Mouse (Mus musculus) hindbrain, embryonic 16.5 days (tissue): ENCODE measurements around the gene Clcn1. TPM values are rescaled to one million over a fixed set of nuclear protein-coding genes. Genes with fewer than 3 reads are reported as not detected.

Source experiments
- ATAC-seq: fragments of 200-750 bp; cut with Nextera tagmentation; 2 replicates; pipeline ENCODE4 v1.8.0; 2017; ENCODE audit warnings: moderate TSS enrichment, moderate library complexity
- H3K27ac ChIP-seq: fragments of 300-500 bp; sonication (generic); 2 replicates; pipeline ENCODE4 v1.5.1; 2014; ENCODE audit warnings: low read depth, mild to moderate bottlenecking, control low read depth, low read length, moderate library complexity
- H3K27me3 ChIP-seq: fragments of 300-500 bp; sonication (generic); replicated peaks from 2 replicates; pipeline ENCODE4 v1.6.1; 2014; ENCODE audit warnings: low read length; ENCODE audit not compliant: control insufficient read depth, insufficient read depth
- H3K36me3 ChIP-seq: fragments of 300-500 bp; sonication (generic); 2 replicates; pipeline ENCODE4 v1.6.1; 2014; ENCODE audit warnings: mild to moderate bottlenecking, low read length, moderate library complexity, mixed read lengths; ENCODE audit not compliant: control insufficient read depth, insufficient read depth
- H3K4me1 ChIP-seq: fragments of 300-500 bp; sonication (generic); 2 replicates; pipeline ENCODE4 v1.6.1; 2014; ENCODE audit warnings: low read depth, low read length; ENCODE audit not compliant: control insufficient read depth, insufficient read depth
- H3K4me2 ChIP-seq: fragments of 300-500 bp; sonication (generic); 2 replicates; pipeline ENCODE4 v1.6.1; 2014; ENCODE audit warnings: mild to moderate bottlenecking, low read length, control low read depth, moderate library complexity
- H3K4me3 ChIP-seq: fragments of 300-500 bp; sonication (generic); 2 replicates; pipeline ENCODE4 v1.5.1; 2014; ENCODE audit warnings: mild to moderate bottlenecking, low read length, control low read depth, moderate library complexity
- H3K9ac ChIP-seq: fragments of 300-500 bp; sonication (generic); 2 replicates; pipeline ENCODE4 v1.6.1; 2014; ENCODE audit warnings: low read depth, mild to moderate bottlenecking, control low read depth, low read length, moderate library complexity
- H3K9me3 ChIP-seq: fragments of 300-500 bp; sonication (generic); 2 replicates; pipeline ENCODE4 v1.6.1; 2014; ENCODE audit warnings: mild to moderate bottlenecking, low read length, moderate library complexity; ENCODE audit not compliant: control insufficient read depth
- WGBS: fragments of 180-500 bp; shearing (Covaris S2); extraction: QIAGEN DNeasy Blood & Tissue Kit; methylation state at CpG from one replicate; pipeline ENCODE4 v1.1.7; 2014; 5-methylcytosine and 5-hydroxymethylcytosine counted together
- polyA plus RNA-seq: library from polyadenylated mRNA; unstranded; fragments of >200 nt; fragmentation: Nextera tagmentation; extraction: Ambion mirVana; gene quantifications from 2 replicates; pipeline ENCODE4 v1.2.1, GENCODE M21; 2015

Clcn1 gene
- polyA plus RNA-seq, result 0.99 and 1.2 TPM in 2 replicates

DNA sequence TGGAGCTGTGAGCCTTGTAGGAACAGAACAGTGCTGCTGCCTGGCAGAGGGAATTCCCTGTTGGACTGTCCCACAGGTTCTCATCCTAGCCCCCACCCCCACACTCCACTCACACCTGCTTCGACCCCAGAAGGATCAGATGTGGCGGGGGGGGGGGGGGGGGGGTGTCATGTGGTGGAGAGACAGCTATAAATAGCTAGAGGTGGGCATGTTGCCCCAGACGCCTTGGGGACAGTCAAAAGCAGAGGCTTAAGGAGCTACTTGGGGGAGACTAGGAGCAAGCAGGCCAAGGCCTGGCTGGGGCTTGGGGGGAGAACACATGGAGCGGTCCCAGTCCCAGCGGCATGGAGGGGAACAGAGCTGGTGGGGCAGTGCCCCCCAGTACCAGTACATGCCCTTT, at the start of gene Clcn1:
Gene Clcn1, plus strand, starts transcription at position 238 of the 400 bp plus-strand sequence.
- 72% methylated on average over 4 of the region's 5 CpGs for WGBS
- no peaks in the 10 kb centered on the region for H3K4me1 ChIP-seq
- H3K27me3 ChIP-seq, result no peaks in the 10 kb centered on the region
- H3K9me3 ChIP-seq, result no peaks in the 10 kb centered on the region
- peaks cover 4% of the 10 kb centered on the region; the same call in 1 of the 2 replicates for H3K36me3 ChIP-seq
- H3K9ac ChIP-seq, result no peak within 1 kb of the TSS
- H3K4me2 ChIP-seq, result no peak within 1 kb of the TSS
- H3K4me3 ChIP-seq, result no peak within 1 kb of the TSS
- ATAC-seq, result peak; percentile 46; the same call in 1 of the 2 replicates
- no peak within 1 kb of the TSS for H3K27ac ChIP-seq

- Histone ChIP-seq H3K36me3 (no peaks in the 10 kb centered on the region), H3K9me3 (no peaks in the 10 kb centered on the region), H3K4me2 (no peak overlapping the region), H3K27ac (no peak overlapping the region), H3K4me3 (no peak overlapping the region), H3K4me1 (no peaks in the 10 kb centered on the region), H3K9ac (no peak overlapping the region), H3K27me3 (no peaks in the 10 kb centered on the region)
- no peak for ATAC-seq
- 70% methylated on average over 6 of the region's 6 CpGs for WGBS
Measured at GRCm38 (mm10) chr6:42237276-42237805, 49.1 kb upstream of the Clcn1 start.

DNA sequence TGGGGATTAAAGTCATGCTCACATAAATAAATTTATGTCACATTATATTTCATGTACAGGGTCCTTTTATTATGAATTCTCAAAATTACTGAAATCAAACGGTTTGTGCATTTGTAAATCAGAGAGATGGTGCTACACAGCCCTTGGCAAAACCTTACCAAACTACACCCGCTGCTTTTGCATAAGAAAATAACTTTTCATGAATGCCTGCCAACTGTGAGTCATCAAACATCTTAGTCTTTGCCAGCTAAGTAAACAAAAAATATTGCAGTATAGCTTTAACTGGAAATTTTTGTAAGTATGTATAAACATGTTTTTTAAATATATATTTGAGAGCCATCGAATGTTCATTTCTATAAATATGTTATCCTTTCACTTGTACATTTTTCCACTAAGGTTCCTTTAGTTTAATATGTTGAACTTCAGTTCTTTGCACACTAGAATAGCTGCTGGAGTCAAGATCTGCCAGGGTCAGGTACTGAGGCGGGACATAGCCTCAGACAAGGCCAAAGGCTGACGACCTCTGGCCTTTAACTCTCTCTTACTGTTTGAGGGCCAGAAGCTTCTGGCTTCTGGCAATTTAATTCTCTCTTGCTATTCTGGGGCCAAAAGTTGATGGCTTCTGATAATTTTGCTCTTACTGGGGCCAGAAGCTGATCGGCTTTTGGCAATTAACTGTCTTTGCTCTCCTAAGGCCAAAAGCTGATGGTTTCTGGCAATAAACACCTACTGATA, 45.0 kb upstream of the Clcn1 start:
- H3K9me3 ChIP-seq, result no peaks in the 10 kb centered on the region
- 80% methylated on average over 6 of the region's 6 CpGs for WGBS
- no peak for ATAC-seq
- H3K27ac ChIP-seq, result no peak overlapping the region
- no peaks in the 10 kb centered on the region for H3K36me3 ChIP-seq
- no peaks in the 10 kb centered on the region for H3K27me3 ChIP-seq
- H3K9ac ChIP-seq, result no peak overlapping the region
- no peaks in the 10 kb centered on the region for H3K4me1 ChIP-seq
- H3K4me3 ChIP-seq, result no peak overlapping the region
- no peak overlapping the region for H3K4me2 ChIP-seq

DNA sequence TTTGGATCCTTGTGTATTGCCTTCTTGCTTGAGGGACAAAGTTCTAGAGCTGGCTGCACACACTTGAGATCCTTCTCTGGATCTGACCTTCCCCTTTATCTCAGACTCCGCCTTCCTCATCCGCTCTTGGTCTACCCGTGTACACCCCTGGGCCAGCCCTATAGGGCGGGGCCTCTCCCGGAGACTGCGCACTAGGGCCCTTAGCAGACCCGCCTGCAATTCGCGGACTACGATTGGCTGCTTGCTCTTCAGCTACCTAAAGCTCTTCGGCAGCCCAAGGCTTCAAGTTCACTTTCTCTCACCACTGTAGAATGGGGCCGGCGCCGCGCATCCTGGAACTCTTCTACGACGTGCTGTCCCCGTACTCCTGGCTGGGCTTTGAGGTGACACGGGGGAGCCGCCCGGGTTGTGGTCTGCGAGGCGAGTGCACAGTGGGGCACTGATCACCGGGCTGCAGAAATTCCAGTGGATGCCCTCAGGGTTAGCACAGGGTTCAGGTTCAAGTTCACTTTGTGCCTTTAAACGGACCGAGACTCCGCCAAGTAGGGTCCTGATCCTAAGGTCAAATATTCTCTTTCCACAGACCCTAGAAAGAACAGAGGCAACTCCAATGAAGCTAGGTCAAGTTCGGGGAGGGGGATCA, 40.7 kb upstream of the Clcn1 start, which contains the start of gene Gstk1:
Gene Gstk1, plus strand, starts transcription at position 225 of the 643 bp plus-strand sequence.
- Histone ChIP-seq H3K4me3 (peak within 1 kb of the TSS; percentile 62), H3K27ac (0 out of 2 replicates have a peak within 1 kb of the TSS, but pooled peaks have one; percentile 29), H3K4me1 (no peaks in the 10 kb centered on the region), H3K27me3 (no peaks in the 10 kb centered on the region), H3K4me2 (peak within 1 kb of the TSS; percentile 94), H3K9ac (peak within 1 kb of the TSS; percentile 71), H3K9me3 (no peaks in the 10 kb centered on the region), H3K36me3 (no peaks in the 10 kb centered on the region)
- WGBS, result 2% methylated on average over 28 of the region's 28 CpGs
- peak; percentile 100 for ATAC-seq

GRCm38 (mm10) chr6:42247173-42247572, 39.3 kb upstream of the Clcn1 start:
- H3K27ac ChIP-seq, result no peak overlapping the region; the same call in 1 of the 2 replicates
- peak overlapping the region; percentile 35; the same call in 1 of the 2 replicates for H3K9ac ChIP-seq
- no peaks in the 10 kb centered on the region for H3K36me3 ChIP-seq
- peak overlapping the region; percentile 48 for H3K4me2 ChIP-seq
- peak overlapping the region; percentile 33 for H3K4me3 ChIP-seq
- 8% methylated on average over 8 of the region's 8 CpGs for WGBS
- no peaks in the 10 kb centered on the region for H3K9me3 ChIP-seq
- no peaks in the 10 kb centered on the region for H3K4me1 ChIP-seq
- H3K27me3 ChIP-seq, result no peaks in the 10 kb centered on the region
- ATAC-seq, result peak; percentile 65

- no peak overlapping the region for H3K27ac ChIP-seq
- H3K9me3 ChIP-seq, result no peaks in the 10 kb centered on the region
- no peaks in the 10 kb centered on the region for H3K27me3 ChIP-seq
- H3K9ac ChIP-seq, result no peak overlapping the region
- no peak for ATAC-seq
- peak overlapping the region; percentile 48 for H3K4me2 ChIP-seq
- H3K4me3 ChIP-seq, result peak overlapping the region; percentile 33
- H3K4me1 ChIP-seq, result no peaks in the 10 kb centered on the region
- no peaks in the 10 kb centered on the region for H3K36me3 ChIP-seq
- 68% methylated on average over 1 of the region's 1 CpGs for WGBS
Measured at GRCm38 (mm10) chr6:42247981-42248380, 38.5 kb upstream of the Clcn1 start.

DNA sequence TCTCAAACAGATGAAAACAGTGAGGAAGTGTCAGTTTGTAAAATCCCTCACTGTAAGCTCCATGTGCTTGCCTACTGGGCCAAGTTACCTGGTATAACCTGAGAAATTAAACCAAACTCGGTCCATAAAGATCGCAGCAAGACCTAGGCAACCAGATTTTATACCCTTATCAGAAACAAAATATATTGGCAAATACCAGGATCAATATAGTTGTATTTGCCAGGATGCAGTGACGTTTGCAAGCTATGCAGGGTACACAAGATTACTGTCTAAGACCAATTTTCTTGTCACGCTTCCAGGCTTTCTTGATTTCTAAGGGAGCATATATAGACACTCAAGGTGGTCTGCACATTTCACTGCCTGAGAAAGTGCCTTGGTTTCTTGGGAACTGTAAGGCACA, 34.7 kb upstream of the Clcn1 start:
- no peak overlapping the region for H3K4me2 ChIP-seq
- no peaks in the 10 kb centered on the region for H3K4me1 ChIP-seq
- no peak overlapping the region for H3K4me3 ChIP-seq
- H3K27me3 ChIP-seq, result no peaks in the 10 kb centered on the region
- WGBS, result 85% methylated on average over 4 of the region's 4 CpGs
- no peak overlapping the region for H3K9ac ChIP-seq
- H3K27ac ChIP-seq, result no peak overlapping the region
- ATAC-seq, result no peak
- no peaks in the 10 kb centered on the region for H3K9me3 ChIP-seq
- no peaks in the 10 kb centered on the region for H3K36me3 ChIP-seq

DNA sequence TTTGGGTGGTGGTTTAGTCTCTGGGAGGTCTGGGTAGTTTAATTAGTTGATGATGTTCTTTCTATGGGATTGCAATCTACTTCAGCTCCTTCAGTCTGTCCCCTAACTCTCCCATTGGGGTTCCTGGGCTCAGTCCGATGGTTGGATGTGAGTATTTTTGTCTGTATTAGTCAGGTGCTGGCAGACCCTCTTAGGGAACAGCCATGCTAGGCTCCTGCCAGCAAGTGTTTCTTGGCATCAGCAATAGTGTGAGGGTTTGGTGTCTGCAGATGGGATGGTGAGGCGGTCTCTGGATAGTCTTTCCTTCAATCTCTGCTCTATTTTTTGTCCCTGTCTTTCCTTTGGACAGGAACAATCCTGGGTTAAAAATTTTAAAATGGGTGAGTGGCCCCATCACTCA, 33.4 kb upstream of the Clcn1 start:
- no peak for ATAC-seq
- H3K9ac ChIP-seq, result no peak overlapping the region
- 74% methylated on average over 2 of the region's 2 CpGs for WGBS
- no peak overlapping the region for H3K4me3 ChIP-seq
- H3K27me3 ChIP-seq, result no peaks in the 10 kb centered on the region
- no peak overlapping the region for H3K4me2 ChIP-seq
- no peaks in the 10 kb centered on the region for H3K9me3 ChIP-seq
- H3K4me1 ChIP-seq, result no peaks in the 10 kb centered on the region
- H3K27ac ChIP-seq, result no peak overlapping the region
- H3K36me3 ChIP-seq, result no peaks in the 10 kb centered on the region

DNA sequence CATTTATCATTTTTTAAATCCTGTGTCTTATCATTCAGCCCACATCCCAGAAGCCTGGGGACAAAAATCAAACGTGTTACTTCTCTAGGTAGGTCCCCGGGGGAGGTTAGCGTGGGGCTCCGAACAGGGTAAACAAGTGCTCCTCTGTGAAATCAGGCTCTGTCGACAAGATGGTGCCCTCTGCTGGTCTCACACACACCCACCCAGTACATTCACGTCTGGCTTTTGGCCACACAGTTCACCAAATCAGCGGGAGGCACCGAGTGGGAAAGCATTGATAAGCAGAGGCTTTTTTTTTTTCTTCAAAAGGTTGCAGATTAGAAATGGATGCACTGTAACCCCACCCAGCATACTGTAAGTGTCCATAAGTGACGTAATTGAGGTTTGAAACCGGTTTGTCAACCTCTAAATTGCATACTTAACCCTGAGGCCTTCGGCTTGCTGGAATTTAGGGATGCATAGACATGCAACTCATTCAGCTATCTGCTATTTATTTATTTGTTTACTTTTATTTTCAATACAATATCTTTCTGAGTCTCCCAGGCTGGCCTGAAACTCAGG, 29.1 kb upstream of the Clcn1 start:
- no peak overlapping the region for H3K4me2 ChIP-seq
- no peaks in the 10 kb centered on the region for H3K27me3 ChIP-seq
- no peak overlapping the region for H3K4me3 ChIP-seq
- no peak overlapping the region for H3K27ac ChIP-seq
- H3K9me3 ChIP-seq, result no peaks in the 10 kb centered on the region
- H3K36me3 ChIP-seq, result no peaks in the 10 kb centered on the region
- 0 out of 2 replicates have a peak, but pooled peaks have one; percentile 56 for ATAC-seq
- 19% methylated on average over 11 of the region's 11 CpGs for WGBS
- no peaks in the 10 kb centered on the region for H3K4me1 ChIP-seq
- no peak overlapping the region for H3K9ac ChIP-seq
